Mouse (Mus musculus): ENCODE measurements around the gene F9. TPM values are rescaled to one million over a fixed set of nuclear protein-coding genes. Genes with fewer than 3 reads are reported as not detected.

F9 gene
- total and polyA plus RNA-seq, 3 experiments = not detected

DNA sequence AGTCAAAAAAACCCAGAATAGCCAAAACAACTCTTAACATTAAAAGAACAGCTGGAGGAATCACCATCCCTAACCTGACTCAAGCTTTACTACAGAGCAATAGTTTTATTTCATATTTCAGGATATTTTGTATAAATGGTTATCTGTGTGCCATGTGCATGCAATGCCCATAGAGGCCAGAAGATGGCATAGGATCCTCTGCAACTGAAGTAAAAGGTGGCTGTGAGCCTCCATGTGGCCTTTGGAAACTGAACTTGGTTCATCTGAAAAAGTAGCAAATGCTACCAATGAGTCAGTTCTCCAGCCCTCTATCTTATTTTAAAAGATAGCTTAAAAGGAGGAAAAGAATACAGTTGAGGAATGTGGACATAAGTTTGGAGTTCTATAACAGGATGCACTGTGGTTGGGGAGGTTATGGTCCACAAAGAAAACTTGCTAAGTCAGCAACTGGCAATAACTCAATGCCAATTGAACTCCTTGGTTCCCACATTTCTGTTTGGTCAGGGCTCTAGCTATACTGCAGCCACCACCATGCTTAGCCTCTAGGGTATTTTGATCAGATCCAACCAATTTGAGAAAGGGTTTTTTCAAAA lies 13.9 kb downstream of the F9 start (continued):
- TF ChIP-seq MYB (IDR thresholded peaks at IDR 0.05; ENCODE audit: low read depth, low read length) (no peak), ZKSCAN1 (IDR thresholded peaks at IDR 0.05; ENCODE audit: low read depth, low read length) (no peak), UBTF (IDR thresholded peaks at IDR 0.05; ENCODE audit: borderline replicate concordance, insufficient read depth, low read depth, low read length) (no peak), JUND (IDR thresholded peaks at IDR 0.05; ENCODE audit: low read depth, low read length) (no peak), MXI1 (IDR thresholded peaks at IDR 0.05; ENCODE audit: low read depth, low read length) (no peak), ELF1 (IDR thresholded peaks at IDR 0.05; ENCODE audit: low read depth, low read length) (no peak), E2F4 (IDR thresholded peaks at IDR 0.05; ENCODE audit: borderline replicate concordance, low read depth, low read length) (no peak), POLR2AphosphoS2 (IDR thresholded peaks at IDR 0.05; ENCODE audit: low read length) (no peak), MAX (IDR thresholded peaks at IDR 0.05; ENCODE audit: low read length) (no peak), SMC3 (IDR thresholded peaks at IDR 0.05; ENCODE audit: low read depth, low read length) (peak; percentile 70)

- TF ChIP-seq USF1 (IDR thresholded peaks at IDR 0.05; ENCODE audit: low read depth, low read length) (no peak), HCFC1 (IDR thresholded peaks at IDR 0.05; ENCODE audit: low read depth, low read length) (no peak), TCF12 (IDR thresholded peaks at IDR 0.05; ENCODE audit: low read depth, low read length) (no peak)
- Histone ChIP-seq H3K79me2 (ENCODE audit: control insufficient read depth, insufficient read depth, low read length, poor library complexity) (no peaks in the 10 kb centered on the region), H3K4me1 (ENCODE audit: control insufficient read depth in 1 of 2, insufficient read depth in 2 of 2, low read length in 2 of 2) (no peaks in the 10 kb centered on the region), H3K27ac (ENCODE audit: control insufficient read depth, low read depth, low read length) (no peak overlapping the region), H3K4me3 (ENCODE audit: control insufficient read depth in 1 of 2, insufficient read depth in 1 of 2, low read depth in 2 of 2, low read length in 2 of 2) (no peak overlapping the region), H3K36me3 (ENCODE audit: control insufficient read depth in 1 of 2, insufficient read depth in 2 of 2, low read length in 2 of 2) (no peaks in the 10 kb centered on the region), H3K27me3 (ENCODE audit: control insufficient read depth in 1 of 2, insufficient read depth in 2 of 2, low read length in 2 of 2) (no peaks in the 10 kb centered on the region), H3K9ac (ENCODE audit: control insufficient read depth, low read depth, low read length, poor library complexity, severe bottlenecking) (no peak overlapping the region), H3K9me3 (replicated peaks; ENCODE audit: insufficient read depth, low read length) (no peaks in the 10 kb centered on the region)
- no peak for DNase-seq (ENCODE audit: low read depth, low spot score)
Measured at GRCm38 (mm10) chrX:60014588-60014987, 15.3 kb downstream of the F9 start.

- H3K27ac ChIP-seq (ENCODE audit: control insufficient read depth, low read depth, low read length) = no peak overlapping the region
Measured at GRCm38 (mm10) chrX:60021007-60021406, 21.7 kb downstream of the F9 start.

More at GRCm38 (mm10) chrX:60021007-60021406, 21.7 kb downstream of the F9 start:
- TF ChIP-seq BHLHE40 (IDR thresholded peaks at IDR 0.05; ENCODE audit: borderline replicate concordance, low read depth, low read length) (no peak), SMC3 (IDR thresholded peaks at IDR 0.05; ENCODE audit: low read depth, low read length) (no peak), TBP (IDR thresholded peaks at IDR 0.05; ENCODE audit: low read depth, low read length) (no peak), RCOR1 (IDR thresholded peaks at IDR 0.05; ENCODE audit: low read depth, low read length) (no peak), TAL1 (IDR thresholded peaks at IDR 0.05; ENCODE audit: low read length) (no peak), MXI1 (IDR thresholded peaks at IDR 0.05; ENCODE audit: low read depth, low read length) (no peak), ETS1 (IDR thresholded peaks at IDR 0.05; ENCODE audit: low read depth, low read length) (no peak), ELF1 (IDR thresholded peaks at IDR 0.05; ENCODE audit: low read depth, low read length) (no peak), NRF1 (IDR thresholded peaks at IDR 0.05; ENCODE audit: insufficient read depth, low read depth, low read length, poor library complexity, severe bottlenecking) (no peak), USF1 (IDR thresholded peaks at IDR 0.05; ENCODE audit: low read depth, low read length) (no peak), NELFE (IDR thresholded peaks at IDR 0.05; ENCODE audit: low read depth, low read length) (no peak), MYC (IDR thresholded peaks at IDR 0.05; ENCODE audit: low read depth, low read length) (no peak), ZKSCAN1 (IDR thresholded peaks at IDR 0.05; ENCODE audit: low read depth, low read length) (no peak)
- no peak overlapping the region for H3K9ac ChIP-seq (ENCODE audit: control insufficient read depth, low read depth, low read length, poor library complexity, severe bottlenecking)
- H3K9me3 ChIP-seq (replicated peaks; ENCODE audit: insufficient read depth, low read length) = no peaks in the 10 kb centered on the region
- H3K27me3 ChIP-seq (ENCODE audit: control insufficient read depth in 1 of 2, insufficient read depth in 2 of 2, low read length in 2 of 2) = no peaks in the 10 kb centered on the region
- no peaks in the 10 kb centered on the region for H3K79me2 ChIP-seq (ENCODE audit: control insufficient read depth, insufficient read depth, low read length, poor library complexity)
- no peaks in the 10 kb centered on the region for H3K36me3 ChIP-seq (ENCODE audit: control insufficient read depth in 1 of 2, insufficient read depth in 2 of 2, low read length in 2 of 2)
- H3K4me3 ChIP-seq (ENCODE audit: control insufficient read depth in 1 of 2, insufficient read depth in 1 of 2, low read depth in 2 of 2, low read length in 2 of 2) = no peak overlapping the region
- DNase-seq (ENCODE audit: low read depth, low spot score) = peak; percentile 3
- H3K4me1 ChIP-seq (ENCODE audit: control insufficient read depth in 1 of 2, insufficient read depth in 2 of 2, low read length in 2 of 2) = no peaks in the 10 kb centered on the region
